Mouse (Mus musculus) megakaryocyte, embryonic 14.5 days (primary cell): ENCODE results near the gene Ccdc185.

Experiments used
- FLI1 ChIP-seq: IDR thresholded peaks from 2 replicates; pipeline ENCODE4 v1.6.1; 2012; ENCODE audit warnings: low read length, inconsistent platforms, mixed read lengths
- GATA1 ChIP-seq: IDR thresholded peaks from 3 replicates; pipeline ENCODE4 v1.6.1; 2012; ENCODE audit warnings: mixed read lengths, low read length, inconsistent platforms, borderline replicate concordance

DNA sequence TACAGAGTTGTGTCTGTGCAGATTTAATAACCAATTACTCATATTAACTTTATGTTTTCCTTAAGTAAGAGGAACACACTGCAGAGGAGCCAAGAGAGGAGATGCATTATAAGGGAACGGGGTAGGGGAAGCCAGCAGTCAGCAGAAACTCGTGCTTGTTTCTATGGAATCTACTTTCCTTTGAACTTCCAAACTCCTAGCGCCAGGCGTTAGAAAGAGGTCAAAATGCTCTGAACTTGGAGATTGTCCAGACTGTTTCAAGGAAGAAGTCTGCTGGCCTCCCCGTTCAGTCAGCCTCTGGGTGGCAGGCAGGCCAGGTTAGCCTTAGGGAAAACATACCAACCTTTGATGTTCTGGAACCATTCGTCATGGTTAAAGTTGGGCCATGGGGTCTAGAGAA is 39.9 kb upstream of the Ccdc185 start:
- no peak for TF ChIP-seq GATA1
- TF ChIP-seq FLI1 = no peak
